Comparison of ENCODE assay signal across 25 mouse cellular contexts in the genomic region with DNA sequence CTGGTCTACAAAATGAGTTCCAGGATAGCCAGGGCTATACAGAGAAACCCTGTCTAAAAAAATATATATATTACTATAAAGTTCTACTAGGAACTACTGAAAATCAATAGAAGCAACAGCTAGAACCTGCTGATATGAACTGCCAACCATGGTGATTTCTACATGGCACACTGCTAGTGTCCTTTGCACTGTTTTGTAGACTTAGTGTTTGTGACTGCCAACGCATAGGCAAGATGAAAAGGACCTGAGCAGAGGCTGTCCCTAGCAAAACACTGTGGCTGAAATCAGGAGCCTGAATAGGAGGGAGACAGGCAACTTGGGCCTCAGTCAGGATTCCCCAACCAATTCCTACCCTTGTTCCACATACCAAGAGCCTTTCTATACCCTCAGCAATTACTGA.
"Had no signal": no experiment of that assay in that cellular context is flagged by ENCODE, and none has a peak within 500 bp of the region (broad histone marks: within the 10 kb centered on the region; RNA-seq: fewer than 3 reads in every experiment).

No protein-coding gene starts in this region.

- H3K4me3 ChIP-seq: heart, adult 2 months; heart, embryonic 10.5 days; heart, embryonic 12.5 days; hindbrain, embryonic 10.5 days; hindbrain, embryonic 12.5 days; intestine, embryonic 15.5 days; layer of hippocampus, adult 2 months; limb, embryonic 13.5 days; limb, embryonic 15.5 days; liver, embryonic 13.5 days; liver, embryonic 15.5 days had no signal

- H3K4me1 ChIP-seq: heart, embryonic 10.5 days; heart, embryonic 12.5 days; hindbrain, embryonic 10.5 days; hindbrain, embryonic 12.5 days; intestine, embryonic 15.5 days had no signal

- H3K9me3 ChIP-seq: heart, embryonic 10.5 days; heart, embryonic 12.5 days; hindbrain, embryonic 10.5 days; hindbrain, embryonic 12.5 days; intestine, embryonic 15.5 days; limb, embryonic 13.5 days; limb, embryonic 15.5 days; liver, embryonic 13.5 days; liver, embryonic 15.5 days had no signal

- H3K36me3 ChIP-seq: heart, embryonic 10.5 days; heart, embryonic 12.5 days; hindbrain, embryonic 10.5 days; hindbrain, embryonic 12.5 days; intestine, embryonic 15.5 days; limb, embryonic 13.5 days; limb, embryonic 15.5 days; liver, embryonic 13.5 days; liver, embryonic 15.5 days had no signal

- DNase-seq: gastrocnemius, postnatal 14 days; gastrocnemius, postnatal 36 days; heart, adult 2 months; heart, postnatal 10 days; heart, postnatal 4 days; kidney, adult 18-20 months; kidney, adult 8-10 months; kidney, postnatal 10 days; kidney, postnatal 25 days; kidney, postnatal 4 days; left cerebral cortex, postnatal 4 days; liver, embryonic 13.5 days had no signal

- H3K9ac ChIP-seq: heart, embryonic 12.5 days; hindbrain, embryonic 12.5 days; hindbrain, embryonic 14.5 days; intestine, embryonic 15.5 days; limb, embryonic 13.5 days; limb, embryonic 15.5 days; liver, embryonic 13.5 days; liver, embryonic 15.5 days had no signal

- H3K27ac ChIP-seq: heart, embryonic 10.5 days; hindbrain, embryonic 10.5 days; hindbrain, embryonic 12.5 days; hindbrain, embryonic 14.5 days; intestine, embryonic 15.5 days; layer of hippocampus, adult 2 months; limb, embryonic 13.5 days; limb, embryonic 15.5 days; liver, embryonic 13.5 days; liver, embryonic 15.5 days had no signal

- H3K27me3 ChIP-seq: heart, embryonic 12.5 days; hindbrain, embryonic 12.5 days; intestine, embryonic 15.5 days; limb, embryonic 13.5 days; limb, embryonic 15.5 days; liver, embryonic 13.5 days; liver, embryonic 15.5 days had no signal

- H3K4me2 ChIP-seq: heart, embryonic 12.5 days; hindbrain, embryonic 12.5 days; hindbrain, embryonic 14.5 days; intestine, embryonic 15.5 days; limb, embryonic 13.5 days; limb, embryonic 15.5 days; liver, embryonic 13.5 days; liver, embryonic 15.5 days had no signal

- ATAC-seq: hindbrain, embryonic 16.5 days; inflammation-experienced regulatory T-cells, adult 6 months; intestine, embryonic 15.5 days; intestine, postnatal 0 days had no signal
